Mouse (Mus musculus) kidney, adult 18-20 months (tissue): ENCODE results near the gene Gpx4.
"Not testable (repeated sequence)": the region's sequence is repeated elsewhere in the genome, so short reads cannot be mapped to it uniquely, and the experiment has no call there.

ENCODE experiments used
- DNase-seq: peaks from one replicate; pipeline ENCODE4 v3.0.0; 2021

Gpx4 gene

GRCm38 (mm10) chr10:80051618-80052373 is 4.8 kb downstream of the Gpx4 start:
- peak; percentile 83 for DNase-seq

- DNase-seq, result no peak
Observed at GRCm38 (mm10) chr10:80052374-80052764, 5.4 kb downstream of the Gpx4 start.

DNA sequence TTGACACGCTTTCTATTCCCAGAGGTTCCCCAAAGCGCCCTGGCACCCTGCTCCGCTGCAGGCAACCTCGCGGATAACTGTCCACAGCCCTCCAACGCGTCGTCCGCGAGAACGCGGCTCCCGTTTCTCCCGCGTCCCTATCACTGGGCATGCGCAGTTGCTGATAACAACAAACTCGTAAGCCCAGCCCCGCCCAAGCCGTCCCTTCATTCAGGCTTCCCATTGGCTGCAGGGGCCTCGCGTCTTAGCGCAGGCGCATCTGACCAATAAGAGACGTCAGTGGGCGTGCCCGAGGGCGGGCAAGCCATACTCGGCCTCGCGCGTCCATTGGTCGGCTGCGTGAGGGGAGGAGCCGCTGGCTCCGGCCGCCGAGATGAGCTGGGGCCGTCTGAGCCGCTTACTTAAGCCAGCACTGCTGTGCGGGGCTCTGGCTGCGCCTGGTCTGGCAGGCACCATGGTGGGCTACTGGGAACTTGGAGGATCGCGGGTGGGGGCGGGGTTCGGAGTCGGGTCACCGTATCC is 6.4 kb downstream of the Gpx4 start:
- DNase-seq, result peak; percentile 100

- DNase-seq, result peak; percentile 83
Observed at GRCm38 (mm10) chr10:80053831-80054815, 7.2 kb downstream of the Gpx4 start.

GRCm38 (mm10) chr10:80054911-80055310 is 7.9 kb downstream of the Gpx4 start:
- DNase-seq, result not testable (repeated sequence)

- no peak for DNase-seq
Observed at GRCm38 (mm10) chr10:80055364-80055763, 8.4 kb downstream of the Gpx4 start.

GRCm38 (mm10) chr10:80055891-80056290 is 8.9 kb downstream of the Gpx4 start:
- DNase-seq, result peak; percentile 34

GRCm38 (mm10) chr10:80056506-80056905 is 9.5 kb downstream of the Gpx4 start:
- DNase-seq, result peak; percentile 40

DNA sequence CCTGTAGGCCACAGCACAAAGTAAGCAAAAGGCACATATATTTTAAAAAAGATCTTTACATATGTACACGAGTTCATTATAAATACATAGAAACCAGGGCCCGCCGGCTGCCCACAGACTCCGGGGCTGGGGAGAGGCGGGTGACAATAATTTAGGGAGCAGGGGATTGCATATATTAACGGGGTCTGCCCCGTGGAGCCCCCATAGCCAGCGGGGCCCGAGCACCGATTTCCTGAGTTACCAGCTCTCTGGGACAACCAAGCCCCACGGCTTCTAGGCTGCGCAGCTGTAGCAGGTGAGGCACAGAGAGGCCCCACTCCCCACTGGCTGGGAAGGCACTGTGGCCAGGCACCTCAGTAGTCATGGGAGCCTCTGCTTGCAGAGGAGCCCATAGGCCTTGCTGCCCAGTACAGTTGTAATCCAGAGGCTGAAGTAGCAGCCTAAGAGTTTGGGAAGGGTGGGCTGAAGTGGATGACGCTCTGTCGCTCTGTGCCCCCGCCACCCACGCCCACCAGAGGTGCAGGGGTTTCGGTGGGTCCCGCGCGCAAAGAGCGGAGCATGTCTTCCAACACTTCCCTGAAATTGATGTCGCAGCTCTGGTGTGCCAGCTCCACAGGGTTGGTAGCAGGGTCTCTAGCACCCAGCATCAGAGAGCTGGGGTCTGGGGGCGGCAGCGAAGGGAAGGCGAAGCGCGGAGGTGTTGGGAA is 10.2 kb downstream of the Gpx4 start:
- no peak for DNase-seq

GRCm38 (mm10) chr10:80057683-80058326 is 10.8 kb downstream of the Gpx4 start:
- peak; percentile 43 for DNase-seq

- no peak for DNase-seq
Observed at GRCm38 (mm10) chr10:80063104-80063503, 16.1 kb downstream of the Gpx4 start.

GRCm38 (mm10) chr10:80063877-80064650 is 17.1 kb downstream of the Gpx4 start:
- no peak for DNase-seq

GRCm38 (mm10) chr10:80069251-80069650 is 22.3 kb downstream of the Gpx4 start:
- peak; percentile 26 for DNase-seq

DNA sequence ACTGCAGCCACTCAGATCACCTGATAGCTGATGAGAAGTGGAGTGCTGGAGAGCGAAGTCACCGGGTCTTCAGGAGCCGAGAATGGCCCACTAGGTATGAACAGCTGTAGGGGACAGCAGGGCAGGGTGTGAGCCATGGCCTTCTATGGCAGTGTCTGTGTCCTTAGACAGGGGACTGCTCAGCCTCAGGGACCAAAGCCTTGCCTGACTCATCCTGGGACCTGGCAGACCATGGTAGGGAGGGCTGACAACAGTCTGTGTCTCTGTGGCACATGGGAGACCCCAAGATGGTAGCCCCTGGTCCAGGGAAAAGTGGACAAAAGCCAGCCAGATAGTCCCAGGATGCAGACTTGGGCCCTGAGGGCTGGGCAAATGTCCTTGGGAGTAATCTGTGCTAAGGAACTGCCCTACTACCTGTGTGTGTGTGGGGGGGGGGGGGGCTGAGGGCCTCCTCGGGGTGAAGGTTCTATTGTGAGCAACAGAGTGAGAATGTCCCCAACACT is 23.0 kb downstream of the Gpx4 start:
- no peak for DNase-seq

DNA sequence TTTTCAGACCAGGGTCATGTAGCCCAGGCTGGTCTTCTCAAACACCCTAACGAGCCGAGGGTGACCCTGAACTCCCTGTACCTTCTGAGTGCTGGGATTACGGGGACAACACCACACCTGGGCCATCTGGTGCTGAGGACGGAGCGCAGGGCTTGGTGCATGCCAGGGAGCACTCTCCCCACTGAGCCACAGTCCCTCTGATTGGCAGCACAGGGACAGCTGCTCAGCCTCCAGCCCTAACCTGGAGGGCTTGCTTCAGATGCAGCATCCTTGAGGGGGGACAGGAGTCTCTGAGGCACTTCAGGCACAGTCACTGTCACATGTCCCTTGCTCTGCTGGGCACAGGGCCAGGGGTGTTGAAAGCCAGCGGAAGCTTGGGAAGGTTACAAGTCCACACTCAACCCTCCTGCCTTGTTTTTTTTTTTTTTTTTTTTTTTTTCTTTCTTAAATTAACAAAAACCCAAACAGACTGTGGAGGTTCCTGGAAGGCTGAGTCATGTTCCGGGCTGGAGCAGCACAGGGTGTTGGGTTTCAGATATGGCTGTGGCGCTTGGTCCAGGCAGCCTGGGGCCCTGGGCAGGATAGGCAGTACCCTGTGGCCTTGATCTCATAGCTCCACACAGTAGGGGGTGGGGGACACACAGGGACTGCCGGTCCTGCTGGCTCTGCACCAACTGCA is 24.0 kb downstream of the Gpx4 start:
- DNase-seq, result peak; percentile 86

DNA sequence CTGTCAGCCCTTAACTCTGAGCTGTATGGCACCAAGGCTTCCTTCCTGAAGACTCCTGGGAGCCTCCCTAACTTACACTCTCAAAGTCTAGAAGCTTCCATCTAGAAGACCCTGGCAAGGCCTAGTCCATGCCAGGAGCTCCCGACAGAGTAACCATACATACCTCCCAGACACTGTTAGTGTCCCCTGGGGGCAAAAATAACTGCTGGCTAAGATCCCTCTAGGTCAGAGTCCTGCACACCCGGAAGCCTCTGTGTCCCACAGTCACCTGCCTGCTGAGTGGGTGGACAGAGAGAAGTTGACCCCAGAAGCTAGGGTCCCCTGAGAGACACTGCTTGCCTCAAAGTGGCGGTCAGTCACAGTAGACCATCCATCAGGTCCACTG is 24.5 kb downstream of the Gpx4 start:
- no peak for DNase-seq

GRCm38 (mm10) chr10:80072623-80073489 is 25.9 kb downstream of the Gpx4 start:
- peak; percentile 48 for DNase-seq

DNA sequence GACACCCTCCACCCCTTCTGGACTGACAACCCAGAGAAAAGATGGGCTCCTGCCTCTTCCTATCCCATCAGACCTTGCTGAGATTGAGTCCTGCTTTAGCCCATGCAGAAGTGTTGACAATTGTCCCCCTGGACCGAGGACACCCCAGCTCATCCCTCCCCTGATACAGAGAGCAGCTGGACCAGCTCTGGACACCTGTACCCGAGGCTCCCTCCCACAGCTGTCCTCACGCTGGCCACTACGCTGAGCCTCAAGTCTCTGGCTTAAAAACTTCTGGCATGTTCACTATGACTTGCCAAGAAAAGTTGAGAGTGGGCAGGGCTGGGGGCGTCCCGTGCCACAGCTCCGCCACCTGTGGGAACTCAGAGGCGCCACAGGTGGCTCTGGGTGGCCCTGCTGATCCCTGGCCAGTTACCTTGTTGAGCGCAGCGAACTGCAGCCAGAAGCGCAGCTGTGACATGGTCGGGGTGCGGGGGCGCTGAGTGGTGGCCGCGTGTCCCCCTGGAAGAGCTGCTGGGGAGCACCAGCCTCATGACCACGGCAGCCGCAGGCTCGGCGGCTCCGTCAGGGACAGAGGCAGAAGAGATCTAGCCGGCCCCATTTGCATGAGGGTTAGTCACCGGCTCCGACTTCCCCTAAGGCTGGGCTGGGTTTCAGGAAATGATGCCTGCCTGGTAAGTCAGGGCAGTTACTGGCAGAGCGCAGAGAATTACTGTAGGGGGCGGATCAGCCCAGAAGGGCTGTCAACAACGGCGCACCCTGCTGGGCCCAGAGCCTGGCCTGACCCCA is 28.0 kb downstream of the Gpx4 start:
- peak; percentile 64 for DNase-seq

DNA sequence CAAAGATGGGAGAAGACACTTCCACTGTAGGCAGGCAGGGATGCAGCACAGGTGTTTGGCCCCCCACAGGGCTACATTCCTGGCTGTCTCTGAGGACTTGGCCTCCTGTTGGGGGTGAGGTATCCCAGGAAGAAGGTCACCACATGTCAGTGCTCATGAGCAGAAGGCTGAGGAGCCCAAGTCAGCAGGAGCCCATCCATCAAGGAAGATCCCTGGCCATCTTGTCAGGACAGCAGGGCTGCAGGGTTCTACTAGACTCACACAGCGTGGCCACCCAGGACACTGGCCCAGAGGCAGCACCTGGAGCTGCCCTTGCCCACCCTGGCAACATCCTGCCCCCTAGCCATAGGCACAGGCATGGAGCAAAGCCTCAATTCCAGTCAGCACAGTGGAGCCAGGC is 29.0 kb downstream of the Gpx4 start:
- no peak for DNase-seq
